Comparison of ENCODE assay signal across 8 mouse cellular contexts in the genomic region with DNA sequence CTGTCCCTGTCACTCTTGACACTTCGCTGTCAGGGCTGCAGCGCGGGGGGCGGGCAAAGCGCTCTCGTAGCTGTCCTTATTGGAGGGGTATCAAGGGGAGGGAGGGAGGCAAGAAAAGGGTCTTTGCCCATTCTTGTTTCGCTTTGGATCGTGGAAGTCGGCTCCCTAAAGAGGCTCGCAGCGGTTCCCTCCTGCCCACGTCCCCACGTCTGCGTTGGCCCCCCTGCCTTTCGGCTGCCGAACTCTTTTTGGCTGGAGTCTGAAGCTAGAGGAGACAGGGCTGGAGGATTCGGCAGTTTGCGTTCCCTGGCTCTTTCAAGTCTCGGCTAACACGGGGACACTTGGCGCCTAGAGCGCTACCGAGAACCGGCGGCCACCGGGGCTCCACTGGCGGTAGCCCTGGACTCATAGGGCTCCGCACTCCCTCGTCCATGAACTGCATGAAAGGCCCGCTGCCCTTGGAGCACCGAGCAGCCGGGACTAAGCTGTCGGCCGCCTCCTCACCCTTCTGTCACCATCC. TPM values are rescaled to one million over a fixed set of nuclear protein-coding genes. Genes with fewer than 3 reads are reported as not detected.
DNase-seq lines count a peak whose midpoint lies in the region; ATAC-seq and TF ChIP-seq lines count a peak whose summit lies in the region.

No protein-coding gene starts in this region.

- peak overlapping the region; percentile 67 for H3K4me2 ChIP-seq in neural tube, embryonic 13.5 days

- peaks cover 29% of the 10 kb centered on the region for H3K4me1 ChIP-seq in testis, adult 2 months (ENCODE audit: control insufficient read depth, insufficient read depth, low read length)
- peaks cover 15% of the 10 kb centered on the region for H3K4me1 ChIP-seq in neural tube, embryonic 13.5 days (replicated peaks)

- ATAC-seq in neural tube, embryonic 13.5 days (ENCODE audit: low read depth), result 0 out of 2 replicates have a peak, but pooled peaks have one; percentile 2

- no peaks in the 10 kb centered on the region for H3K9me3 ChIP-seq in neural tube, embryonic 13.5 days

- under 1% methylated on average over 32 of the region's 34 CpGs for WGBS in neural tube, embryonic 13.5 days

- no peaks in the 10 kb centered on the region for H3K36me3 ChIP-seq in testis, adult 2 months (ENCODE audit: control insufficient read depth, insufficient read depth, low read length)
- no peaks in the 10 kb centered on the region for H3K36me3 ChIP-seq in neural tube, embryonic 13.5 days

- H3K9ac ChIP-seq in neural tube, embryonic 13.5 days, result 0 out of 2 replicates have a peak overlapping the region, but pooled peaks have one; percentile 26

- peak overlapping the region; percentile 60 for H3K4me3 ChIP-seq in testis, adult 2 months (ENCODE audit: control insufficient read depth, low read depth, low read length)
- peak overlapping the region; percentile 40 for H3K4me3 ChIP-seq in neural tube, embryonic 13.5 days

- peaks cover 33% of the 10 kb centered on the region for H3K27me3 ChIP-seq in testis, adult 2 months (ENCODE audit: control insufficient read depth, insufficient read depth, low read length)
- peaks cover 100% of the 10 kb centered on the region for H3K27me3 ChIP-seq in neural tube, embryonic 13.5 days

- no peak overlapping the region for H3K27ac ChIP-seq in testis, adult 2 months (ENCODE audit: control insufficient read depth, insufficient read depth, low read depth, low read length)
- no peak overlapping the region for H3K27ac ChIP-seq in neural tube, embryonic 13.5 days (replicated peaks)

- TF ChIP-seq CTCF in testis, adult 2 months (IDR thresholded peaks at IDR 0.05; ENCODE audit: control insufficient read depth, insufficient read depth, insufficient replicate concordance, low read depth, low read length), result no peak

- DNase-seq in adrenal gland, postnatal 10 days, result peak; percentile 25
- DNase-seq in adrenal gland, postnatal 4 days (ENCODE audit: low spot score in 2 of 2), result no peak
- DNase-seq in testis, postnatal 14 days (ENCODE audit: low spot score), result no peak
- DNase-seq in kidney, postnatal 10 days, result peak; percentile 36
- DNase-seq in right cerebral cortex, postnatal 36 days (ENCODE audit: low spot score in 2 of 2), result no peak
- no peak for DNase-seq in urinary bladder, adult 2 months (ENCODE audit: low spot score)

- TF ChIP-seq POLR2A in testis, adult 2 months (IDR thresholded peaks at IDR 0.05; ENCODE audit: control insufficient read depth, low read depth, low read length), result no peak

RNA-seq across cellular contexts. Expression of gene Pitx2, which starts 14.5 kb away (rescaled TPM):
- total RNA-seq in adrenal gland, postnatal 10 days (2021), result under 1 TPM; 0.72 to 0.79 TPM
- total RNA-seq in adrenal gland, postnatal 4 days (2021), result 1 to 10 TPM in 1 of 2 experiments, under 1 TPM in 1; 0.53 to 1.5 TPM
- 6.1 and 6.6 TPM in 2 replicates for polyA plus RNA-seq in testis, adult 2 months (2012; rRNA removed)
- polyA plus RNA-seq in neural tube, embryonic 13.5 days (2015; fragmentation: Nextera tagmentation; extraction: Ambion mirVana), result 4.2 and 5.7 TPM in 2 replicates
- 60.8 and 75.0 TPM in 2 replicates for polyA plus RNA-seq in urinary bladder, adult 2 months (2012; rRNA removed)

Comparison
In these comparisons a context has a peak if more than half of its experiments do, and no peak if none do; other contexts are left out.
1. DNase-seq: peak in adrenal gland, postnatal 10 days (single experiment) and kidney, postnatal 10 days (single experiment); none in adrenal gland, postnatal 4 days (0 of 2), testis, postnatal 14 days (single experiment), right cerebral cortex, postnatal 36 days (0 of 2) and urinary bladder, adult 2 months (single experiment).